Mouse (Mus musculus) heart, embryonic 13.5 days (tissue): Measurements from ENCODE around the gene March2. TPM values are rescaled to one million over a fixed set of nuclear protein-coding genes. Genes with fewer than 3 reads are reported as not detected.

Experiments
- ATAC-seq: fragments of 200-750 bp; cut with Nextera tagmentation; 2 replicates; pipeline ENCODE4 v1.8.0; 2017; ENCODE audit warnings: moderate TSS enrichment; ENCODE audit not compliant: insufficient number of reproducible peaks, low FRiP score, low TSS enrichment; ENCODE audit errors: extremely low read depth
- H3K27ac ChIP-seq: fragments of 300-500 bp; sonication (generic); replicated peaks from 2 replicates; pipeline ENCODE4 v1.5.1; 2015; ENCODE audit warnings: moderate library complexity, mild to moderate bottlenecking, inconsistent platforms
- H3K27me3 ChIP-seq: fragments of 300-500 bp; sonication (generic); replicated peaks from 2 replicates; pipeline ENCODE4 v1.6.1; 2015; ENCODE audit warnings: mild to moderate bottlenecking, inconsistent platforms
- H3K36me3 ChIP-seq: fragments of 300-500 bp; sonication (generic); 2 replicates; pipeline ENCODE4 v1.6.1; 2015; ENCODE audit warnings: mild to moderate bottlenecking, inconsistent platforms
- H3K4me1 ChIP-seq: fragments of 300-500 bp; sonication (generic); 2 replicates; pipeline ENCODE4 v1.6.1; 2015; ENCODE audit warnings: inconsistent platforms
- H3K4me2 ChIP-seq: fragments of 300-500 bp; sonication (generic); 2 replicates; pipeline ENCODE4 v1.6.1; 2015; ENCODE audit warnings: inconsistent platforms, mild to moderate bottlenecking, moderate library complexity
- H3K4me3 ChIP-seq: fragments of 300-500 bp; sonication (generic); 2 replicates; pipeline ENCODE4 v1.5.1; 2015; ENCODE audit warnings: moderate library complexity, mild to moderate bottlenecking, inconsistent platforms
- H3K9ac ChIP-seq: fragments of 300-500 bp; sonication (generic); 2 replicates; pipeline ENCODE4 v1.6.1; 2015; ENCODE audit warnings: inconsistent platforms, mild to moderate bottlenecking, moderate library complexity
- H3K9me3 ChIP-seq: fragments of 300-500 bp; sonication (generic); 2 replicates; pipeline ENCODE4 v1.6.1; 2016; ENCODE audit warnings: inconsistent platforms
- WGBS: fragments of 180-500 bp; shearing (Covaris S2); methylation state at CpG from one replicate; pipeline ENCODE4 v1.1.7; 2015; ENCODE audit warnings: mixed read lengths; 5-methylcytosine and 5-hydroxymethylcytosine counted together
- polyA plus RNA-seq: library from polyadenylated mRNA; unstranded; fragments of >200 nt; fragmentation: Nextera tagmentation; extraction: Ambion mirVana; gene quantifications from 2 replicates; pipeline ENCODE4 v1.2.1, GENCODE M21; 2015

March2 gene
- polyA plus RNA-seq, result 77.3 and 83.7 TPM in 2 replicates

GRCm38 (mm10) chr17:33718384-33718881 is at the start of gene March2:
Gene March2 (minus strand): TSS chr17:33718670.
- ATAC-seq, result peak; percentile 100
- Histone ChIP-seq H3K27ac (peak within 1 kb of the TSS; percentile 37; the same call in 1 of the 2 replicates), H3K27me3 (no peaks in the 10 kb centered on the region), H3K9ac (peak within 1 kb of the TSS; percentile 83), H3K4me3 (peak within 1 kb of the TSS; percentile 68), H3K4me2 (peak within 1 kb of the TSS; percentile 69), H3K9me3 (no peaks in the 10 kb centered on the region), H3K4me1 (peaks cover 3% of the 10 kb centered on the region), H3K36me3 (0 out of 2 replicates have a peak, but pooled peaks cover 3% of the 10 kb centered on the region)
- under 1% methylated on average over 46 of the region's 46 CpGs for WGBS

- Histone ChIP-seq H3K27ac (no peak overlapping the region), H3K27me3 (no peaks in the 10 kb centered on the region), H3K9me3 (no peaks in the 10 kb centered on the region), H3K4me1 (no peaks in the 10 kb centered on the region), H3K4me3 (no peak overlapping the region), H3K4me2 (no peak overlapping the region), H3K9ac (no peak overlapping the region), H3K36me3 (no peaks in the 10 kb centered on the region)
- no peak for ATAC-seq
- 70% methylated on average over 3 of the region's 3 CpGs for WGBS
Observed at GRCm38 (mm10) chr17:33766389-33766788, 47.9 kb upstream of the March2 start.

GRCm38 (mm10) chr17:33760255-33761165 is 42.0 kb upstream of the March2 start, which contains the start of gene Rab11b:
Gene Rab11b (minus strand): TSS chr17:33760530.
- Histone ChIP-seq H3K4me1 (peaks cover 45% of the 10 kb centered on the region), H3K36me3 (peaks cover 3% of the 10 kb centered on the region; the same call in 1 of the 2 replicates), H3K9me3 (no peaks in the 10 kb centered on the region), H3K4me3 (peak within 1 kb of the TSS; percentile 69), H3K27me3 (no peaks in the 10 kb centered on the region), H3K4me2 (peak within 1 kb of the TSS; percentile 91), H3K9ac (peak within 1 kb of the TSS; percentile 94), H3K27ac (peak within 1 kb of the TSS; percentile 99)
- ATAC-seq, result peak; percentile 98
- 2% methylated on average over 35 of the region's 35 CpGs for WGBS

GRCm38 (mm10) chr17:33759767-33760254 is 41.3 kb upstream of the March2 start:
- no peaks in the 10 kb centered on the region for H3K27me3 ChIP-seq
- peak overlapping the region; percentile 91 for H3K4me2 ChIP-seq
- H3K36me3 ChIP-seq, result peaks cover 3% of the 10 kb centered on the region; the same call in 1 of the 2 replicates
- H3K4me3 ChIP-seq, result peak overlapping the region; percentile 69
- peaks cover 50% of the 10 kb centered on the region for H3K4me1 ChIP-seq
- peak overlapping the region; percentile 94 for H3K9ac ChIP-seq
- H3K9me3 ChIP-seq, result no peaks in the 10 kb centered on the region
- under 1% methylated on average over 33 of the region's 38 CpGs for WGBS
- H3K27ac ChIP-seq, result peak overlapping the region; percentile 99
- peak; percentile 82 for ATAC-seq

- Histone ChIP-seq H3K9me3 (no peaks in the 10 kb centered on the region), H3K36me3 (peaks cover 3% of the 10 kb centered on the region; the same call in 1 of the 2 replicates), H3K4me3 (peak overlapping the region; percentile 4; the same call in 1 of the 2 replicates), H3K4me2 (peak overlapping the region; percentile 44), H3K27ac (peak overlapping the region; percentile 32; the same call in 1 of the 2 replicates), H3K27me3 (no peaks in the 10 kb centered on the region), H3K4me1 (peaks cover 75% of the 10 kb centered on the region), H3K9ac (peak overlapping the region; percentile 41)
- WGBS, result 44% methylated on average over 4 of the region's 4 CpGs
- no peak for ATAC-seq
Observed at GRCm38 (mm10) chr17:33757231-33757630, 38.8 kb upstream of the March2 start.

GRCm38 (mm10) chr17:33756108-33756790 is 37.8 kb upstream of the March2 start:
- Histone ChIP-seq H3K9ac (peak overlapping the region; percentile 24; the same call in 1 of the 2 replicates), H3K27ac (peak overlapping the region; percentile 32; the same call in 1 of the 2 replicates), H3K4me2 (peak overlapping the region; percentile 44; the same call in 1 of the 2 replicates), H3K4me1 (peaks cover 75% of the 10 kb centered on the region), H3K27me3 (no peaks in the 10 kb centered on the region), H3K4me3 (no peak overlapping the region), H3K36me3 (peaks cover 3% of the 10 kb centered on the region), H3K9me3 (no peaks in the 10 kb centered on the region)
- 83% methylated on average over 3 of the region's 3 CpGs for WGBS
- ATAC-seq, result no peak

GRCm38 (mm10) chr17:33755418-33756107 is 37.1 kb upstream of the March2 start:
- Histone ChIP-seq H3K27ac (no peak overlapping the region), H3K36me3 (peaks cover 10% of the 10 kb centered on the region), H3K4me1 (peaks cover 78% of the 10 kb centered on the region), H3K4me2 (no peak overlapping the region), H3K9me3 (no peaks in the 10 kb centered on the region), H3K4me3 (no peak overlapping the region), H3K9ac (no peak overlapping the region), H3K27me3 (no peaks in the 10 kb centered on the region)
- no peak for ATAC-seq
- WGBS, result 86% methylated on average over 10 of the region's 10 CpGs

- Histone ChIP-seq H3K4me2 (no peak overlapping the region), H3K4me1 (peaks cover 84% of the 10 kb centered on the region), H3K9ac (0 out of 2 replicates have a peak overlapping the region, but pooled peaks have one; percentile 14), H3K9me3 (no peaks in the 10 kb centered on the region), H3K27me3 (no peaks in the 10 kb centered on the region), H3K27ac (no peak overlapping the region), H3K36me3 (peaks cover 18% of the 10 kb centered on the region), H3K4me3 (no peak overlapping the region)
- no peak for ATAC-seq
- 63% methylated on average over 1 of the region's 1 CpGs for WGBS
Observed at GRCm38 (mm10) chr17:33754656-33755055, 36.2 kb upstream of the March2 start.

- H3K9me3 ChIP-seq, result no peaks in the 10 kb centered on the region
- H3K27me3 ChIP-seq, result no peaks in the 10 kb centered on the region
- no peak for ATAC-seq
- no peak overlapping the region for H3K4me2 ChIP-seq
- WGBS, result 96% methylated on average over 2 of the region's 2 CpGs
- H3K4me1 ChIP-seq, result peaks cover 61% of the 10 kb centered on the region
- H3K9ac ChIP-seq, result no peak overlapping the region
- no peak overlapping the region for H3K27ac ChIP-seq
- peaks cover 38% of the 10 kb centered on the region for H3K36me3 ChIP-seq
- no peak overlapping the region for H3K4me3 ChIP-seq
Observed at GRCm38 (mm10) chr17:33752297-33752696, 33.8 kb upstream of the March2 start.

GRCm38 (mm10) chr17:33751181-33751580 is 32.7 kb upstream of the March2 start:
- Histone ChIP-seq H3K4me3 (no peak overlapping the region), H3K27ac (no peak overlapping the region), H3K4me2 (no peak overlapping the region), H3K9me3 (no peaks in the 10 kb centered on the region), H3K9ac (no peak overlapping the region), H3K4me1 (peaks cover 53% of the 10 kb centered on the region), H3K36me3 (peaks cover 45% of the 10 kb centered on the region), H3K27me3 (no peaks in the 10 kb centered on the region)
- no peak for ATAC-seq
